Comparison of ENCODE assay signal across 1 mouse cellular context in genomic region chr2:29858748-29859473, GRCm38 (mm10).
A peak's percentile ranks its signal among the peaks of the same experiment; 100 is the strongest.
TF ChIP-seq lines count a peak whose summit lies in the region.

No protein-coding gene starts in this region.

TF ChIP-seq in CH12.LX, 34 proteins besides CTCF, POLR2A, EP300 and RAD21:
- TF ChIP-seq SMC3 (IDR thresholded peaks at IDR 0.05; ENCODE audit: low read depth, low read length) (peak; percentile 63), HCFC1 (IDR thresholded peaks at IDR 0.05; ENCODE audit: low read depth, low read length) (no peak), NELFE (IDR thresholded peaks at IDR 0.05; ENCODE audit: low read depth, low read length) (0 out of 2 replicates have a peak, but pooled peaks have one; percentile 14)
